Mouse (Mus musculus): ENCODE data around the gene Mepce.

- TF ChIP-seq GATA1 (IDR thresholded peaks at IDR 0.05; ENCODE audit: borderline replicate concordance, low read length) (no peak), FLI1 (IDR thresholded peaks at IDR 0.05; ENCODE audit: low read length) (no peak)
Measured at GRCm38 (mm10) chr5:137786109-137786942, 1.1 kb downstream of the Mepce start.

Data from megakaryocyte, embryonic 14.5 days (primary cell).